Mouse (Mus musculus): ENCODE data around the gene Cys1. TPM values are rescaled to one million over a fixed set of nuclear protein-coding genes. Genes with fewer than 3 reads are reported as not detected.
A peak's percentile ranks its signal among the peaks of the same experiment; 100 is the strongest.
"Not testable (repeated sequence)": the region's sequence is repeated elsewhere in the genome, so short reads cannot be mapped to it uniquely, and the experiment has no call there.

Cys1 gene
- polyA plus RNA-seq, 1 experiment from 2014 or later = 0.97 TPM

DNA sequence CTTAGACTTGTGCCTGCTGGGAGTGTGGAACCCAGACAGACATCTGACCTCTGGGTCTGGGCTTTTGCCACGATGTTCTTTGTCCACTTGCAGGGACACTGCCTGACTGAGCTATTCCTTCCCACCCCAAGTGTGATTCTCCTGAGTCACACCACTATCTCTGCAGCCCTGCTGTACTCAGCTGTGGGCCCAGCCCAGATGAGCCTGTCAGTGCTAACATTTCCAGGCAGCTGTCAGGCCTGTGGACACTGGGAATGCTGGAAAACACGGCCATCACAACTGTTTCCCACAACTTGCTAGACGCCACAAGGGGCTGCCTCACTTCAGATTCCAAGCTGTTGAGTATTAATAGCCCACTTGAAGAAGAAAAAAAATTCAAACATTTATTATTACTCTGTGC is 21.4 kb upstream of the Cys1 start:
- no peak overlapping the region for H3K4me3 ChIP-seq (ENCODE audit: low read length)
- peaks cover 2% of the 10 kb centered on the region; the same call in 1 of the 2 replicates for H3K27me3 ChIP-seq (ENCODE audit: control insufficient read depth, insufficient read depth, low read length)
- H3K9me3 ChIP-seq (replicated peaks; ENCODE audit: control insufficient read depth, low read length) = no peaks in the 10 kb centered on the region
- WGBS = 38% methylated on average over 3 of the region's 3 CpGs
- no peak for ATAC-seq (replicated peaks; ENCODE audit: extremely low read depth, insufficient read depth, low FRiP score)
- peaks cover 14% of the 10 kb centered on the region for H3K4me1 ChIP-seq (ENCODE audit: control insufficient read depth, insufficient read depth, low read length)
- H3K36me3 ChIP-seq (ENCODE audit: control insufficient read depth, insufficient read depth) = no peaks in the 10 kb centered on the region
- H3K9ac ChIP-seq (ENCODE audit: low read length) = peak overlapping the region; percentile 38
- H3K4me2 ChIP-seq (ENCODE audit: low read depth, low read length) = no peak overlapping the region
- H3K27ac ChIP-seq (ENCODE audit: low read length) = peak overlapping the region; percentile 51

DNA sequence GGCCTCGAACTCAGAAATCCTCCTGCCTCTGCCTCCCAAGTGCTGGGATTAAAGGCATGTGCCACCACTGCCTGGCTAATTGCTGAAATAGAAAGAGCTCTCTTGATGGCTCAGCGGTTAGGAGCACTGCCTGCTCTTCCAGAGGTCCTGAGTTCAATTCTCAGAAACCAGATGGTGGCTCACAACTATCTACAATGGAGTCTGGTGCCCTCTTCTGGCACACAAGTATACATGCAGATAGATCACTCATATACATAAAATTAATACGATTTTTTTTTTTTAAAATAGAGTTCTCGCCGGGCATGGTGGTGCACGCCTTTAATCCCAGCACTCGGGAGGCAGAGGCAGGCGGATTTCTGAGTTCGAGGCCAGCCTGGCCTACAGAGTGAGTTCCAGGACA is 20.0 kb upstream of the Cys1 start:
- not testable (repeated sequence) for H3K36me3 ChIP-seq (ENCODE audit: control insufficient read depth, insufficient read depth)

DNA sequence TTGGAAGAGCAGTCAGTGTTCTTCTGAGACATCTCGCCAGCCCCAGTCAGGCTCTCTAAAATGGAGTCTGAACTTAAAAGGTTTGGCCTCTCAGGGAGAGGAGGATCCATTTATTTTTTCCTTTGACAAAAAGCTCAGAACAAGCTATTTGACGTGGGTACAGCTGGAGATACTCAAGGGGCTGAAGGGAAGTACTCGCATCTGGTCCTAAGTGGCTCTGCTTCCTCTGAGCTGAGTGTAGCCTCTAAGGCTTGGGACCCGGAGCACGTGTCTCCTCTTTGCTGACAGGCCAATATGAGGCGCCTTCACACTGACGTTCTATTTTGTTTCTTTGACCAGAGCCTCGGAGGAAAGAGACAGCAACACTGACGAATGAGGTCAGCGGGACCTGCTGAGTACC is 18.0 kb upstream of the Cys1 start:
- no peak for ATAC-seq (replicated peaks; ENCODE audit: extremely low read depth, insufficient read depth, low FRiP score)
- 51% methylated on average over 10 of the region's 10 CpGs for WGBS

More for the DNA sequence above, 20.0 kb upstream of the Cys1 start:
- H3K4me3 ChIP-seq (ENCODE audit: low read length); H3K27me3 ChIP-seq (ENCODE audit: control insufficient read depth, insufficient read depth, low read length); H3K9me3 ChIP-seq (replicated peaks; ENCODE audit: control insufficient read depth, low read length); H3K27ac ChIP-seq (ENCODE audit: low read length); H3K4me1 ChIP-seq (ENCODE audit: control insufficient read depth, insufficient read depth, low read length); H3K9ac ChIP-seq (ENCODE audit: low read length); ATAC-seq (replicated peaks; ENCODE audit: extremely low read depth, insufficient read depth, low FRiP score); H3K4me2 ChIP-seq (ENCODE audit: low read depth, low read length): not testable (repeated sequence)
- WGBS = 84% methylated on average over 9 of the region's 9 CpGs

DNA sequence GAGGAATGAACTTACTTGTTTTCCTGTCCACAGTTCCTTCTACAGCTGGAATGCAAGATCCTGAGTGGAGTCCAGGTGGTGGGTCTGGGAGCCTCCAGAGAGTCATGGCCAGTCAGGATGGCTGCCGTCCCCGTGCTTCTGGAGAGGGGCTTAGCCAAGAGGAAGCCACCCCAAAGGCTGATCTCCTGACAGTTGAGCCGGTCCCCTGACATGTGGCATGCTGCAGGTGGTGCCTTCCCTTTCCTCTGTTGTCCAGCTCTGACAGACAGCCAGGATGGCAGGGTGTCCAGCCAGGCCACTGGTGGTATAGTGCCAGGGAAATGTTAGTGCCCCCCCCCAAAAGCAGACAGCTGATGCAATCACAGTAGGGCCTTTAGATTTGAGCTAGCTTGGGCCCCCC is 16.9 kb upstream of the Cys1 start:
- Histone ChIP-seq H3K27me3 (ENCODE audit: control insufficient read depth, insufficient read depth, low read length) (peaks cover 5% of the 10 kb centered on the region; the same call in 1 of the 2 replicates), H3K4me3 (ENCODE audit: low read length) (no peak overlapping the region), H3K4me2 (ENCODE audit: low read depth, low read length) (no peak overlapping the region), H3K36me3 (ENCODE audit: control insufficient read depth, insufficient read depth) (no peaks in the 10 kb centered on the region), H3K9me3 (replicated peaks; ENCODE audit: control insufficient read depth, low read length) (no peaks in the 10 kb centered on the region), H3K27ac (ENCODE audit: low read length) (no peak overlapping the region), H3K4me1 (ENCODE audit: control insufficient read depth, insufficient read depth, low read length) (peaks cover 6% of the 10 kb centered on the region), H3K9ac (ENCODE audit: low read length) (no peak overlapping the region)
- ATAC-seq (replicated peaks; ENCODE audit: extremely low read depth, insufficient read depth, low FRiP score) = no peak
- WGBS = 50% methylated on average over 3 of the region's 3 CpGs

More for the DNA sequence above, 18.0 kb upstream of the Cys1 start:
- Histone ChIP-seq H3K9me3 (replicated peaks; ENCODE audit: control insufficient read depth, low read length) (no peaks in the 10 kb centered on the region), H3K36me3 (ENCODE audit: control insufficient read depth, insufficient read depth) (no peaks in the 10 kb centered on the region), H3K27ac (ENCODE audit: low read length) (no peak overlapping the region), H3K4me1 (ENCODE audit: control insufficient read depth, insufficient read depth, low read length) (peaks cover 6% of the 10 kb centered on the region), H3K9ac (ENCODE audit: low read length) (no peak overlapping the region), H3K4me3 (ENCODE audit: low read length) (no peak overlapping the region), H3K4me2 (ENCODE audit: low read depth, low read length) (no peak overlapping the region), H3K27me3 (ENCODE audit: control insufficient read depth, insufficient read depth, low read length) (peaks cover 5% of the 10 kb centered on the region; the same call in 1 of the 2 replicates)

DNA sequence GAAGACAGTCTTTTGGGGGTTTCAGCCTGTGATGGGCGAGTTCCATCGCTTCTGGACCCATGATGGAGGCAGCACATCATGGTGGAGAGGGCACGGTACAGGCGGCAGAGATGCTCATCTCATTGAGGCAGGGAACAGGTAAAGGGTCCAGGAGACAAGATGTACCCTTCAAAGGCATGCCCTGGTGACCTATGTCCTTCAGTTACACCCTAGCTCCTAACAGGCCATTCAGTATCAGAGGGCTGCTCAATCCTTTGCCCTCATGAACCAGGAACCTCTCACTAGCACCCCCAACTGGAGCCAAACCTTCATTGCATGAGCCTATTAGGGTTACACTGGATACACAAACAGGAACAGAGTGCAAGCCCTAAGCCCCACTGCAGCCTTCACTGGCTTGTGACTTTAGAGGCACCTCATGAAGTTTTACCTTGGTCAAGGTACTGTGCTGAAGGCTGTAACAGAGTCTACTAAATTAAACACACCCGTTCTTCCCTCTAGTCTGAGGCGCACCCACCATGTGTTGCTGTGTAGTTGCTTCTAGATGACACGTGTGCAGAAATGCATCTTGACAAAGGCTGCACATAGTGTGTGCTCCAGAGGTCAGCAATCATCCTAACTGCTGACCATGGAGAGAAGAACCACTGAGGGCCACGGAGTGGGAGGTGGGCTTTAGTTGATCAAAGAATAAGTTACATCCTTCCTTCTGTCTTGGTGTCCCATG is 16.0 kb upstream of the Cys1 start:
- H3K27me3 ChIP-seq (ENCODE audit: control insufficient read depth, insufficient read depth, low read length) = peaks cover 5% of the 10 kb centered on the region; the same call in 1 of the 2 replicates
- no peaks in the 10 kb centered on the region for H3K4me1 ChIP-seq (ENCODE audit: control insufficient read depth, insufficient read depth, low read length)
- no peak overlapping the region for H3K9ac ChIP-seq (ENCODE audit: low read length)
- WGBS = 57% methylated on average over 8 of the region's 8 CpGs
- no peaks in the 10 kb centered on the region for H3K9me3 ChIP-seq (replicated peaks; ENCODE audit: control insufficient read depth, low read length)
- no peak overlapping the region for H3K4me2 ChIP-seq (ENCODE audit: low read depth, low read length)
- no peak overlapping the region for H3K27ac ChIP-seq (ENCODE audit: low read length)
- H3K36me3 ChIP-seq (ENCODE audit: control insufficient read depth, insufficient read depth) = no peaks in the 10 kb centered on the region
- ATAC-seq (replicated peaks; ENCODE audit: extremely low read depth, insufficient read depth, low FRiP score) = no peak
- H3K4me3 ChIP-seq (ENCODE audit: low read length) = no peak overlapping the region

DNA sequence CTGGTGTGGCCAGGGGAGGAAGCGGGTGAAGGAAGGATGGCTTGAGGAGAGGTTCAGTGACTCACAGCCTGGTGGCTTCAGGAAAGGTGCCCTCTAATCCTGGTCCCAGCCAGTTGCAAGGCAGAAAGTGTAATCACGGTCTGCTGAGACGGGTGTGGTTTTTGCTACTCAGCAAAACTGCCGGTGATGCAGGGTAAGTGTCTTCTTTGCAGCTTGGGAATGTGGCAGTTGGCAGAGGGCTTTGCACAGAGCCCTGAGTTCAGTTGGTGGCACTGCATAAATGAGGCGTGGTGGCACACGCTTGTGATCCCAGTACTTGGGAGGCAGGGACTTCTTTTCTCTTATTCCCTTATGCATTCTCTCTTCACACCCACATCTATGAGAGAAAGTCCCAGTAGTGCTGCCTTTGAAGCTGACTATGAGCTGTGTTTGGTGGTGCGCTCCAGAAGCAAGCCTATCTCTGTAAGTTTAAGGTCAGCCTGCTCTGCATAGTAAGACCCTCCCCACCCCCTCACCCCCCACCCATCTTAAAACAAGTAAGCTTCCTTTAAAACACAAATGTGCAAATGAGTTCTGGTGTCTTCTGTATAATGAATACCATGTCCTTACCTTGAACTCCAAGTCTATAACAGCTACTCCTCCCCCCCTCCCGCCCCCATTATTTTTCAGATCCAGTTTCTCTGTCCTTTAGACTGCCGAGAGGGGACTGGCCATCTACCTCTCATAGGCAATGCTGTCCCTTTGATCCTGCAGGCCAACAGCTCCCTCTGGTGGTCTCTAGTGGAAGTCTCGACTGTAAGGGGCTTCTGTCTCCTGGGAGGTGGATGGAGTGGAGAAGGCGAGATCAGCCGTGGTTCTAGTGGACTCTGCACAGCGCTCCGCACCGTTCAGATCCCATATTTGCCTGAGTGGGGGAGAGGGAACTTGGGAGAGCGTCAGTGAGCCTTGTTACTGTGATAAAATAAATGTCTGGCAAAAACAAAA is 15.2 kb upstream of the Cys1 start:
- Histone ChIP-seq H3K4me3 (ENCODE audit: low read length) (no peak overlapping the region), H3K9ac (ENCODE audit: low read length) (no peak overlapping the region), H3K36me3 (ENCODE audit: control insufficient read depth, insufficient read depth) (no peaks in the 10 kb centered on the region), H3K27ac (ENCODE audit: low read length) (no peak overlapping the region), H3K4me2 (ENCODE audit: low read depth, low read length) (no peak overlapping the region), H3K27me3 (ENCODE audit: control insufficient read depth, insufficient read depth, low read length) (peaks cover 5% of the 10 kb centered on the region; the same call in 1 of the 2 replicates), H3K4me1 (ENCODE audit: control insufficient read depth, insufficient read depth, low read length) (no peaks in the 10 kb centered on the region), H3K9me3 (replicated peaks; ENCODE audit: control insufficient read depth, low read length) (no peaks in the 10 kb centered on the region)
- ATAC-seq (replicated peaks; ENCODE audit: extremely low read depth, insufficient read depth, low FRiP score) = peak; percentile 88
- 34% methylated on average over 16 of the region's 16 CpGs for WGBS

DNA sequence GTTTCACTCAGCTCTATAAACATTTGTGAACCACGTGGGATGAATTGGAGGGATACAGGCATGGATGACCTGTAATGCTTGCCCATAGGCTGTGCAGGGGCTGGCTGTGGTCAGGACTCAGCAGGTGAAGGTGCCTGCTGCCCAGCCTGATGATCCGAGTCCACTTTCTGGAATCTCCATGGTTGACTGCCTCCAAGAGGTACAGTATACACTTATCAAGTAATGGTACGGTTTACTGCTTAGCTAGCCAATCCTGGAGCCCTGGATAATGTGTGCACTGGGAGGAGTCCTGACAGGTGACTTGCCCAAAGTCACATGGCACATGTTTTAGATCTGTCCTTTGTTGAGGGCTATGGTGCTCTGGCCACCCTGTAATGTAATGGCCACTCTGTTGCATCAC is 8.7 kb upstream of the Cys1 start:
- ATAC-seq (replicated peaks; ENCODE audit: extremely low read depth, insufficient read depth, low FRiP score) = no peak
- WGBS = 76% methylated on average over 3 of the region's 3 CpGs
- H3K4me2 ChIP-seq (ENCODE audit: low read depth, low read length) = no peak overlapping the region
- H3K4me3 ChIP-seq (ENCODE audit: low read length) = no peak overlapping the region
- H3K9ac ChIP-seq (ENCODE audit: low read length) = no peak overlapping the region
- no peaks in the 10 kb centered on the region for H3K9me3 ChIP-seq (replicated peaks; ENCODE audit: control insufficient read depth, low read length)
- no peaks in the 10 kb centered on the region for H3K36me3 ChIP-seq (ENCODE audit: control insufficient read depth, insufficient read depth)
- no peaks in the 10 kb centered on the region for H3K4me1 ChIP-seq (ENCODE audit: control insufficient read depth, insufficient read depth, low read length)
- H3K27me3 ChIP-seq (ENCODE audit: control insufficient read depth, insufficient read depth, low read length) = no peaks in the 10 kb centered on the region
- no peak overlapping the region for H3K27ac ChIP-seq (ENCODE audit: low read length)

DNA sequence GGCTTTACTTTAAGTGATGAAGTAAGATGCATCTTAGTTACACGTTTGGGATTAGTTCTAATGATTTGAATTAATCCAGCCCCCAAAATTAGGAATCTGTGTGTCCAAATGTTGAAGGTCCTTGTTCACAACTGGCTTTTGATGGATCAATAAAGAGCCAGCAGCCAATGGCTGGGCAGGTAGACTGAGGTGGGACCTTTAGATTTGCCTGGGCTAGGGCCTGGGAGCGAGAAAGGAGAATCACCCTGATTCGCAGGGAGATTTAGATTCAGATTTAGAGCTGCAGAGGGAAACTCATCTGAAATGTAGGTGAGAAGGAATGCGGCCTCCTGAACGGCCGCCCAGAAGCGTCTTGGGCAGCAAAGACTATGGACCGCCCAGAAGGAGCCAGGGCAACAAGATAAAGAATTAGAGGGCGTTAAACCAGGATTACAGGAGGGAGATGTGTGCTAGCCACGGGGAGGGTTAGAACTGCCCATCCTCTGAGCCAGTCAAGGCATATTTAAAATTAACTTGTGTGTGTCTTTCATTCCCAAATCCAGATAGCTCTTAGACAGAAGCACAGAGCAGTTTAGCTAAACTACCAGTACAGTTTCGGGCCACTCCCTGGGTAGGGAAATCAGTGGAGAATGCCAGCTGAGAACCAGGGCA is 5.2 kb upstream of the Cys1 start:
- no peak overlapping the region for H3K27ac ChIP-seq (ENCODE audit: low read length)
- no peak for ATAC-seq (replicated peaks; ENCODE audit: extremely low read depth, insufficient read depth, low FRiP score)
- 61% methylated on average over 11 of the region's 11 CpGs for WGBS

More for the DNA sequence above, 5.2 kb upstream of the Cys1 start:
- H3K27me3 ChIP-seq (ENCODE audit: control insufficient read depth, insufficient read depth, low read length) = peaks cover 6% of the 10 kb centered on the region
- H3K9me3 ChIP-seq (replicated peaks; ENCODE audit: control insufficient read depth, low read length) = no peaks in the 10 kb centered on the region
- H3K36me3 ChIP-seq (ENCODE audit: control insufficient read depth, insufficient read depth) = no peaks in the 10 kb centered on the region
- H3K9ac ChIP-seq (ENCODE audit: low read length) = no peak overlapping the region
- H3K4me1 ChIP-seq (ENCODE audit: control insufficient read depth, insufficient read depth, low read length) = peaks cover 8% of the 10 kb centered on the region
- no peak overlapping the region for H3K4me2 ChIP-seq (ENCODE audit: low read depth, low read length)
- H3K4me3 ChIP-seq (ENCODE audit: low read length) = no peak overlapping the region
